Mouse (Mus musculus) MEL (cell line): ENCODE measurements around the gene Dda1. TPM values are rescaled to one million over a fixed set of nuclear protein-coding genes. Genes with fewer than 3 reads are reported as not detected.

Source experiments
- DNase-seq: peaks from one replicate; pipeline ENCODE4 v3.0.0; 2011; ENCODE audit warnings: low read depth, low spot score
- H3K27ac ChIP-seq: 2 replicates; pipeline ENCODE4 v1.5.1; 2012; ENCODE audit warnings: low read depth, mild to moderate bottlenecking, control low read depth, low read length, moderate library complexity; ENCODE audit not compliant: control insufficient read depth
- H3K27me3 ChIP-seq, 2 experiments: fragments of 150-350 bp in 1 of 2; sonication (generic) in 1 of 2; 2 replicates each; pipeline ENCODE4 v1.6.1; 2012; ENCODE audit warnings: low read length in 2 of 2, mild to moderate bottlenecking in 2 of 2, improper control_type of control experiment in 1 of 2, moderate library complexity in 1 of 2; ENCODE audit not compliant: insufficient read depth in 2 of 2, control insufficient read depth in 1 of 2
- H3K36me3 ChIP-seq, 2 experiments: 2 replicates each; pipeline ENCODE4 v1.6.1; 2012 to 2014; ENCODE audit warnings: low read length in 2 of 2, improper control_type of control experiment in 1 of 2, inconsistent platforms in 1 of 2, mild to moderate bottlenecking in 1 of 2; ENCODE audit not compliant: insufficient read depth in 2 of 2, control insufficient read depth in 1 of 2
- H3K4me1 ChIP-seq, 2 experiments: fragments of 150-350 bp in 1 of 2; sonication (generic) in 1 of 2; 2 replicates each; pipeline ENCODE4 v1.6.1; 2012; ENCODE audit warnings: low read length in 2 of 2, improper control_type of control experiment in 1 of 2, mild to moderate bottlenecking in 1 of 2; ENCODE audit not compliant: insufficient read depth in 2 of 2, control insufficient read depth in 1 of 2
- H3K4me3 ChIP-seq, 2 experiments: fragments of 150-350 bp in 1 of 2; sonication (generic) in 1 of 2; 2 replicates each; pipeline ENCODE4 v1.5.1; 2012; ENCODE audit warnings: low read depth in 2 of 2, low read length in 2 of 2, mild to moderate bottlenecking in 2 of 2, moderate library complexity in 2 of 2, control low read depth in 1 of 2, improper control_type of control experiment in 1 of 2; ENCODE audit not compliant: control insufficient read depth in 1 of 2, insufficient read depth in 1 of 2
- H3K79me2 ChIP-seq: 2 replicates; pipeline ENCODE4 v1.6.1; 2012; ENCODE audit warnings: mild to moderate bottlenecking, low read length, moderate library complexity; ENCODE audit not compliant: control insufficient read depth, poor library complexity, insufficient read depth
- H3K9ac ChIP-seq: 2 replicates; pipeline ENCODE4 v1.6.1; 2012; ENCODE audit warnings: low read depth, mild to moderate bottlenecking, control low read depth, low read length, moderate library complexity; ENCODE audit not compliant: control insufficient read depth, poor library complexity, severe bottlenecking
- H3K9me3 ChIP-seq: fragments of 150-350 bp; sonication (generic); replicated peaks from 2 replicates; pipeline ENCODE4 v1.6.1; 2012; ENCODE audit warnings: mild to moderate bottlenecking, low read length, improper control_type of control experiment, moderate library complexity; ENCODE audit not compliant: insufficient read depth
- BHLHE40 ChIP-seq: IDR thresholded peaks from 2 replicates; pipeline ENCODE4 v1.6.1; 2012; ENCODE audit warnings: low read depth, mild to moderate bottlenecking, inconsistent platforms, low read length, improper control_type of control experiment, borderline replicate concordance
- CTCF ChIP-seq, 3 experiments: IDR thresholded peaks in 2 of 3; conservative IDR thresholded peaks in 1 of 3; 2 replicates each; pipeline ENCODE4 v1.5.1; 2011 to 2012; ENCODE audit warnings: low read length in 3 of 3, low read depth in 2 of 3, mild to moderate bottlenecking in 2 of 3, improper control_type of control experiment in 1 of 3, inconsistent platforms in 1 of 3, mixed read lengths in 1 of 3, moderate library complexity in 1 of 3; ENCODE audit not compliant: control insufficient read depth in 1 of 3, insufficient read depth in 1 of 3, poor library complexity in 1 of 3, severe bottlenecking in 1 of 3
- ELF1 ChIP-seq: IDR thresholded peaks from 2 replicates; pipeline ENCODE4 v1.6.1; 2014; ENCODE audit warnings: low read depth, mild to moderate bottlenecking, inconsistent platforms, low read length, improper control_type of control experiment, moderate library complexity
- EP300 ChIP-seq, 2 experiments: IDR thresholded peaks; 2 replicates each; pipeline ENCODE4 v1.6.1; 2011; ENCODE audit warnings: improper control_type of control experiment in 2 of 2, low read length in 2 of 2, low read depth in 1 of 2, mild to moderate bottlenecking in 1 of 2
- GATA1 ChIP-seq: IDR thresholded peaks from 2 replicates; pipeline ENCODE4 v1.6.1; 2011; ENCODE audit warnings: low read depth, low read length, improper control_type of control experiment
- KAT2A ChIP-seq: conservative IDR thresholded peaks from 2 replicates; pipeline ENCODE4 v1.6.1; 2012; ENCODE audit warnings: low read depth, low read length, improper control_type of control experiment, inconsistent platforms
- MAX ChIP-seq: IDR thresholded peaks from 2 replicates; pipeline ENCODE4 v1.6.1; 2011; ENCODE audit warnings: low read length, improper control_type of control experiment
- MEF2A ChIP-seq: IDR thresholded peaks from 2 replicates; pipeline ENCODE4 v1.6.1; 2014; ENCODE audit warnings: low read depth, mild to moderate bottlenecking, inconsistent platforms, low read length, improper control_type of control experiment; ENCODE audit not compliant: poor library complexity, insufficient replicate concordance, severe bottlenecking; ENCODE audit errors: extremely low read depth
- MYB ChIP-seq: IDR thresholded peaks from 2 replicates; pipeline ENCODE4 v1.6.1; 2011; ENCODE audit warnings: mild to moderate bottlenecking, low read depth, low read length, improper control_type of control experiment
- MYC ChIP-seq: IDR thresholded peaks from 2 replicates; pipeline ENCODE4 v1.6.1; 2011; ENCODE audit warnings: low read depth, mild to moderate bottlenecking, low read length, improper control_type of control experiment, moderate library complexity
- POLR2A ChIP-seq, 2 experiments: IDR thresholded peaks; 2 replicates each; pipeline ENCODE4 v1.6.1; 2011 to 2012; ENCODE audit warnings: low read length in 2 of 2, mild to moderate bottlenecking in 2 of 2, control low read depth in 1 of 2, improper control_type of control experiment in 1 of 2, low read depth in 1 of 2, moderate library complexity in 1 of 2; ENCODE audit not compliant: control insufficient read depth in 1 of 2, insufficient read depth in 1 of 2, poor library complexity in 1 of 2
- POLR2AphosphoS2 ChIP-seq: IDR thresholded peaks from 2 replicates; pipeline ENCODE4 v1.6.1; 2011; ENCODE audit warnings: low read length, improper control_type of control experiment
- POLR2AphosphoS5 ChIP-seq: IDR thresholded peaks from 2 replicates; pipeline ENCODE4 v1.6.1; 2012; ENCODE audit warnings: low read depth, borderline replicate concordance, mild to moderate bottlenecking, inconsistent platforms, low read length, moderate library complexity, mixed read lengths
- RAD21 ChIP-seq: IDR thresholded peaks from 2 replicates; pipeline ENCODE4 v1.6.1; 2011; ENCODE audit warnings: mild to moderate bottlenecking, low read depth, low read length, improper control_type of control experiment
- RCOR1 ChIP-seq: IDR thresholded peaks from 2 replicates; pipeline ENCODE4 v1.6.1; 2012; ENCODE audit warnings: low read depth, mild to moderate bottlenecking, inconsistent platforms, low read length, improper control_type of control experiment
- SIN3A ChIP-seq: IDR thresholded peaks from 2 replicates; pipeline ENCODE4 v1.6.1; 2012; ENCODE audit warnings: low read length, improper control_type of control experiment, inconsistent platforms
- SMC3 ChIP-seq: IDR thresholded peaks from 2 replicates; pipeline ENCODE4 v1.6.1; 2011; ENCODE audit warnings: low read depth, low read length, improper control_type of control experiment
- USF1 ChIP-seq: IDR thresholded peaks from 2 replicates; pipeline ENCODE4 v1.6.1; 2014; ENCODE audit warnings: low read depth, mild to moderate bottlenecking, inconsistent platforms, low read length, improper control_type of control experiment, moderate library complexity
- ZKSCAN1 ChIP-seq: IDR thresholded peaks from 2 replicates; pipeline ENCODE4 v1.6.1; 2012; ENCODE audit warnings: low read depth, mild to moderate bottlenecking, inconsistent platforms, low read length, improper control_type of control experiment, moderate library complexity
- polyA plus RNA-seq, 2 experiments: library from polyadenylated mRNA; stranded (reverse) in 1 of 2; unstranded in 1 of 2; fragments of >175 nt in 1 of 2; fragments of >200 nt in 1 of 2; gene quantifications; 2 replicates each; pipeline versions ENCODE4 v1.2.1 to v1.2.4; 2012; ENCODE audit warnings: low replicate concordance in 2 of 2, low read depth in 1 of 2; ENCODE audit not compliant: insufficient read length in 2 of 2, insufficient read depth in 1 of 2, missing spikeins in 1 of 2
- total RNA-seq: library from RNA; depleted of rRNA; stranded (reverse); fragments of 300-350 nt; gene quantifications from 2 replicates; pipeline ENCODE4 v1.2.3, GENCODE M21; 2012

Dda1 gene
- total and polyA plus RNA-seq, 3 experiments, result 59.6 to 110 TPM; not detected in 1

- Histone ChIP-seq H3K27me3 (no peaks in the 10 kb centered on the region), H3K9me3 (no peaks in the 10 kb centered on the region), H3K36me3 (no peaks in the 10 kb centered on the region), H3K79me2 (no peaks in the 10 kb centered on the region), H3K27ac (no peak overlapping the region), H3K4me1 (no peaks in the 10 kb centered on the region), H3K9ac (no peak overlapping the region), H3K4me3 (no peak overlapping the region)
- DNase-seq, result no peak
- TF ChIP-seq BHLHE40, result no peak
- TF ChIP-seq ELF1, result no peak
- no peak for TF ChIP-seq CTCF (IDR thresholded peaks at IDR 0.05 in 2 of 3, conservative IDR thresholded peaks at IDR 0.05 in 1 of 3; ENCODE audit: control insufficient read depth in 1 of 3, insufficient read depth in 1 of 3, low read depth in 2 of 3, low read length in 3 of 3, poor library complexity in 1 of 3, severe bottlenecking in 1 of 3)
- TF ChIP-seq SIN3A, result no peak
- no peak for TF ChIP-seq RAD21
- no peak for TF ChIP-seq MYB
- no peak for TF ChIP-seq MEF2A
- TF ChIP-seq SMC3, result no peak
These were observed 35.4 kb downstream of the Dda1 start for GRCm38 (mm10) chr8:71504349-71504748.

GRCm38 (mm10) chr8:71505326-71505725 is 36.3 kb downstream of the Dda1 start:
- Histone ChIP-seq H3K4me1 (no peaks in the 10 kb centered on the region), H3K27ac (no peak overlapping the region), H3K79me2 (no peaks in the 10 kb centered on the region), H3K9me3 (no peaks in the 10 kb centered on the region), H3K4me3 (no peak overlapping the region), H3K27me3 (no peaks in the 10 kb centered on the region), H3K36me3 (no peaks in the 10 kb centered on the region), H3K9ac (no peak overlapping the region)
- TF ChIP-seq MYC (no peak), KAT2A (no peak), SIN3A (no peak), POLR2A (IDR thresholded peaks at IDR 0.05; ENCODE audit: control insufficient read depth in 1 of 2, insufficient read depth in 1 of 2, low read depth in 1 of 2, low read length in 2 of 2, poor library complexity in 1 of 2) (no peak), GATA1 (no peak), USF1 (no peak), MEF2A (no peak)
- DNase-seq, result no peak

GRCm38 (mm10) chr8:71505979-71506378 is 37.0 kb downstream of the Dda1 start:
- no peak for DNase-seq
- no peak overlapping the region for H3K9ac ChIP-seq
- H3K27ac ChIP-seq, result no peak overlapping the region
- H3K27me3 ChIP-seq, result no peaks in the 10 kb centered on the region
- H3K9me3 ChIP-seq, result no peaks in the 10 kb centered on the region
- peaks cover under 1% of the 10 kb centered on the region; the same call in 1 of the 2 replicates for H3K79me2 ChIP-seq
- TF ChIP-seq KAT2A, result no peak
- no peak for TF ChIP-seq EP300 (IDR thresholded peaks at IDR 0.05; ENCODE audit: low read depth in 1 of 2, low read length in 2 of 2)
- TF ChIP-seq POLR2AphosphoS2, result no peak
- no peak for TF ChIP-seq RAD21
- no peak for TF ChIP-seq RCOR1
- TF ChIP-seq POLR2AphosphoS5, result no peak
- no peak for TF ChIP-seq MAX
- no peak for TF ChIP-seq ZKSCAN1
- no peaks in the 10 kb centered on the region for H3K36me3 ChIP-seq
- no peak overlapping the region for H3K4me3 ChIP-seq
- peaks cover 0 to 3% of the 10 kb centered on the region in 2 experiments; a peak in 2 of 4 replicates for H3K4me1 ChIP-seq
